Mouse (Mus musculus): ENCODE measurements around the gene Tkfc. TPM values are rescaled to one million over a fixed set of nuclear protein-coding genes. Genes with fewer than 3 reads are reported as not detected.

Gene Tkfc
- polyA plus RNA-seq (2015; fragmentation: Nextera tagmentation; extraction: Ambion mirVana) = 6.3 and 6.7 TPM in 2 replicates

- H3K4me2 ChIP-seq (replicated peaks; ENCODE audit: low read depth) = peak within 1 kb of the TSS; percentile 69
- H3K9ac ChIP-seq (ENCODE audit: low read length) = peak within 1 kb of the TSS; percentile 97
- no peaks in the 10 kb centered on the region for H3K9me3 ChIP-seq (ENCODE audit: control insufficient read depth, low read length)
- H3K4me3 ChIP-seq (ENCODE audit: low read depth, low read length) = peak within 1 kb of the TSS; percentile 97
- TF ChIP-seq CTCF (IDR thresholded peaks at IDR 0.05; ENCODE audit: low read depth) (peak; percentile 77), EP300 (optimal IDR thresholded peaks at IDR 0.05) (no peak)
- H3K4me1 ChIP-seq (replicated peaks; ENCODE audit: control insufficient read depth, insufficient read depth) = peaks cover 8% of the 10 kb centered on the region; the same call in 1 of the 2 replicates
- H3K27ac ChIP-seq (replicated peaks) = peak within 1 kb of the TSS; percentile 97
- DNase-seq (ENCODE audit: low spot score) = peak; percentile 99
- ATAC-seq (ENCODE audit: low FRiP score, low TSS enrichment) = peak; percentile 98
- H3K36me3 ChIP-seq (ENCODE audit: control insufficient read depth, insufficient read depth, low read length) = peaks cover 10% of the 10 kb centered on the region; the same call in 1 of the 2 replicates
- H3K27me3 ChIP-seq (ENCODE audit: control insufficient read depth, insufficient read depth, low read length) = no peaks in the 10 kb centered on the region
- WGBS = under 1% methylated on average over 49 of the region's 49 CpGs
Observed at GRCm38 (mm10) chr19:10605293-10605900, at the start of gene Tkfc, which contains the start of gene Ddb1. Gene Tkfc, minus strand, starts transcription at chr19:10605654. Gene Ddb1, plus strand, starts transcription at chr19:10605327.

GRCm38 (mm10) chr19:10648156-10648555 is 42.7 kb upstream of the Tkfc start:
- Histone ChIP-seq H3K9ac (ENCODE audit: low read length) (no peak overlapping the region), H3K9me3 (ENCODE audit: control insufficient read depth, low read length) (no peaks in the 10 kb centered on the region), H3K27me3 (ENCODE audit: control insufficient read depth, insufficient read depth, low read length) (no peaks in the 10 kb centered on the region), H3K4me3 (ENCODE audit: low read depth, low read length) (no peak overlapping the region), H3K36me3 (ENCODE audit: control insufficient read depth, insufficient read depth, low read length) (no peaks in the 10 kb centered on the region), H3K4me1 (replicated peaks; ENCODE audit: control insufficient read depth, insufficient read depth) (no peaks in the 10 kb centered on the region; the same call in 1 of the 2 replicates), H3K27ac (replicated peaks) (no peak overlapping the region), H3K4me2 (replicated peaks; ENCODE audit: low read depth) (no peak overlapping the region)
- WGBS = 72% methylated on average over 8 of the region's 8 CpGs
- TF ChIP-seq EP300 (optimal IDR thresholded peaks at IDR 0.05) (no peak), CTCF (IDR thresholded peaks at IDR 0.05; ENCODE audit: low read depth) (no peak)
- no peak for DNase-seq (ENCODE audit: low spot score)
- ATAC-seq (ENCODE audit: low FRiP score, low TSS enrichment) = no peak

GRCm38 (mm10) chr19:10645616-10646015 is 40.2 kb upstream of the Tkfc start:
- 83% methylated on average over 2 of the region's 2 CpGs for WGBS
- H3K36me3 ChIP-seq (ENCODE audit: control insufficient read depth, insufficient read depth, low read length) = no peaks in the 10 kb centered on the region
- H3K4me3 ChIP-seq (ENCODE audit: low read depth, low read length) = no peak overlapping the region
- TF ChIP-seq EP300 (optimal IDR thresholded peaks at IDR 0.05) (no peak), CTCF (IDR thresholded peaks at IDR 0.05; ENCODE audit: low read depth) (no peak)
- DNase-seq (ENCODE audit: low spot score) (no peak), ATAC-seq (ENCODE audit: low FRiP score, low TSS enrichment) (no peak)
- no peaks in the 10 kb centered on the region for H3K27me3 ChIP-seq (ENCODE audit: control insufficient read depth, insufficient read depth, low read length)
- no peak overlapping the region for H3K27ac ChIP-seq (replicated peaks)
- no peaks in the 10 kb centered on the region; the same call in 1 of the 2 replicates for H3K4me1 ChIP-seq (replicated peaks; ENCODE audit: control insufficient read depth, insufficient read depth)
- no peak overlapping the region for H3K9ac ChIP-seq (ENCODE audit: low read length)
- H3K9me3 ChIP-seq (ENCODE audit: control insufficient read depth, low read length) = no peaks in the 10 kb centered on the region
- no peak overlapping the region for H3K4me2 ChIP-seq (replicated peaks; ENCODE audit: low read depth)

- 49% methylated on average over 13 of the region's 13 CpGs for WGBS
- Histone ChIP-seq H3K4me2 (replicated peaks; ENCODE audit: low read depth) (no peak overlapping the region), H3K36me3 (ENCODE audit: control insufficient read depth, insufficient read depth, low read length) (no peaks in the 10 kb centered on the region), H3K9me3 (ENCODE audit: control insufficient read depth, low read length) (no peaks in the 10 kb centered on the region), H3K4me3 (ENCODE audit: low read depth, low read length) (no peak overlapping the region), H3K27ac (replicated peaks) (no peak overlapping the region), H3K4me1 (replicated peaks; ENCODE audit: control insufficient read depth, insufficient read depth) (no peaks in the 10 kb centered on the region), H3K9ac (ENCODE audit: low read length) (no peak overlapping the region), H3K27me3 (ENCODE audit: control insufficient read depth, insufficient read depth, low read length) (no peaks in the 10 kb centered on the region)
- ATAC-seq (ENCODE audit: low FRiP score, low TSS enrichment) (no peak), DNase-seq (ENCODE audit: low spot score) (no peak)
- TF ChIP-seq CTCF (IDR thresholded peaks at IDR 0.05; ENCODE audit: low read depth) = no peak
- TF ChIP-seq EP300 (optimal IDR thresholded peaks at IDR 0.05) = no peak
Observed at GRCm38 (mm10) chr19:10640589-10641378, 35.3 kb upstream of the Tkfc start.

- DNase-seq (ENCODE audit: low spot score) = no peak
Observed at GRCm38 (mm10) chr19:10640080-10640479, 34.6 kb upstream of the Tkfc start.

More at GRCm38 (mm10) chr19:10640080-10640479, 34.6 kb upstream of the Tkfc start:
- TF ChIP-seq CTCF (IDR thresholded peaks at IDR 0.05; ENCODE audit: low read depth) = no peak
- TF ChIP-seq EP300 (optimal IDR thresholded peaks at IDR 0.05) = no peak
- Histone ChIP-seq H3K4me2 (replicated peaks; ENCODE audit: low read depth) (no peak overlapping the region), H3K9me3 (ENCODE audit: control insufficient read depth, low read length) (no peaks in the 10 kb centered on the region), H3K27me3 (ENCODE audit: control insufficient read depth, insufficient read depth, low read length) (no peaks in the 10 kb centered on the region; the same call in 1 of the 2 replicates), H3K36me3 (ENCODE audit: control insufficient read depth, insufficient read depth, low read length) (no peaks in the 10 kb centered on the region), H3K4me1 (replicated peaks; ENCODE audit: control insufficient read depth, insufficient read depth) (0 out of 2 replicates have a peak, but pooled peaks cover 2% of the 10 kb centered on the region), H3K9ac (ENCODE audit: low read length) (no peak overlapping the region), H3K4me3 (ENCODE audit: low read depth, low read length) (no peak overlapping the region), H3K27ac (replicated peaks) (no peak overlapping the region)
- WGBS = 5% methylated on average over 5 of the region's 5 CpGs
- no peak for ATAC-seq (ENCODE audit: low FRiP score, low TSS enrichment)
